Comparison of ENCODE assay signal across 9 mouse cellular contexts in genomic region chr9:118915290-118915689, GRCm38 (mm10). TPM values are rescaled to one million over a fixed set of nuclear protein-coding genes. Genes with fewer than 3 reads are reported as not detected.
A peak's percentile ranks its signal among the peaks of the same experiment; 100 is the strongest.
DNase-seq lines count a peak whose midpoint lies in the region; ATAC-seq and TF ChIP-seq lines count a peak whose summit lies in the region.
"Had no signal": no experiment of that assay in that cellular context is flagged by ENCODE, and none has a peak within 500 bp of the region (broad histone marks: within the 10 kb centered on the region; RNA-seq: fewer than 3 reads in every experiment).

No protein-coding gene starts in this region.

- no peak for TF ChIP-seq POLR2A in testis, adult 2 months (IDR thresholded peaks at IDR 0.05; ENCODE audit: control insufficient read depth, low read depth, low read length)
- no peak for TF ChIP-seq POLR2A in limb, embryonic 14.5 days (IDR thresholded peaks at IDR 0.05; ENCODE audit: borderline replicate concordance, extremely low read depth, insufficient read depth, insufficient read length)

- H3K4me1 ChIP-seq in testis, adult 2 months (ENCODE audit: control insufficient read depth, insufficient read depth, low read length), result no peaks in the 10 kb centered on the region
- peaks cover 6% of the 10 kb centered on the region; the same call in 1 of the 2 replicates for H3K4me1 ChIP-seq in limb, embryonic 14.5 days (ENCODE audit: control insufficient read depth, insufficient read depth, low read length)
- H3K4me1 ChIP-seq: heart, embryonic 15.5 days had no signal

- H3K4me2 ChIP-seq in limb, embryonic 14.5 days (replicated peaks; ENCODE audit: low read depth, low read length, severe bottlenecking), result no peak overlapping the region
- H3K4me2 ChIP-seq: heart, embryonic 15.5 days had no signal

- H3K9me3 ChIP-seq in limb, embryonic 14.5 days (ENCODE audit: control insufficient read depth, low read length), result no peaks in the 10 kb centered on the region
- H3K9me3 ChIP-seq: heart, embryonic 15.5 days had no signal

- no peak for DNase-seq in gastrocnemius, adult 2 months
- no peak for DNase-seq in gastrocnemius, postnatal 14 days
- DNase-seq in testis, postnatal 14 days (ENCODE audit: low spot score), result no peak
- DNase-seq in limb, embryonic 14.5 days (ENCODE audit: low spot score), result peak; percentile 52
- no peak for DNase-seq in heart, postnatal 36 days

- intact Hi-C loops in gastrocnemius, adult 2 months (cut with DNase I), result no loop called here
- intact Hi-C loops in gastrocnemius, postnatal 14 days (cut with DNase I; ENCODE audit: low total_unique reads), result no loop called here
- intact Hi-C loops in heart, postnatal 36 days (cut with DNase I), result loop anchor here (10.0 kb wide), 1 partner anchor 980 kb away; the partner anchor contains the start of gene Wdr48

- H3K9ac ChIP-seq in limb, embryonic 14.5 days (ENCODE audit: low read depth, low read length, severe bottlenecking), result no peak overlapping the region
- H3K9ac ChIP-seq: heart, embryonic 15.5 days had no signal

- WGBS in limb, embryonic 14.5 days, result 57% methylated on average over 5 of the region's 5 CpGs

- no peaks in the 10 kb centered on the region for H3K27me3 ChIP-seq in testis, adult 2 months (ENCODE audit: control insufficient read depth, insufficient read depth, low read length)
- no peaks in the 10 kb centered on the region for H3K27me3 ChIP-seq in limb, embryonic 14.5 days (ENCODE audit: control insufficient read depth, insufficient read depth, low read length)
- H3K27me3 ChIP-seq: heart, embryonic 15.5 days had no signal

- TF ChIP-seq CTCF in gastrocnemius, adult 2 months (IDR thresholded peaks at IDR 0.05), result peak; percentile 69
- TF ChIP-seq CTCF in testis, adult 2 months (IDR thresholded peaks at IDR 0.05; ENCODE audit: control insufficient read depth, insufficient read depth, insufficient replicate concordance, low read depth, low read length), result peak; percentile 61; the same call in 1 of the 2 replicates

- no peak overlapping the region for H3K27ac ChIP-seq in gastrocnemius, adult 2 months
- no peak overlapping the region for H3K27ac ChIP-seq in testis, adult 2 months (ENCODE audit: control insufficient read depth, insufficient read depth, low read depth, low read length)
- no peak overlapping the region for H3K27ac ChIP-seq in limb, embryonic 14.5 days (replicated peaks; ENCODE audit: low read depth, low read length)
- H3K27ac ChIP-seq: heart, embryonic 15.5 days had no signal

- ATAC-seq in limb, embryonic 14.5 days (ENCODE audit: low FRiP score, low read depth), result no peak
- no peak for ATAC-seq in erythroid progenitor cell, adult 5-6 weeks (replicated peaks; ENCODE audit: low FRiP score, poor library complexity, severe bottlenecking)
- ATAC-seq in activated CD4-positive, CD25-positive, alpha-beta regulatory T cell, adult 4 months, result no peak

- H3K36me3 ChIP-seq in testis, adult 2 months (ENCODE audit: control insufficient read depth, insufficient read depth, low read length), result no peaks in the 10 kb centered on the region
- H3K36me3 ChIP-seq in limb, embryonic 14.5 days (ENCODE audit: control insufficient read depth, insufficient read depth, low read length), result no peaks in the 10 kb centered on the region
- H3K36me3 ChIP-seq: heart, embryonic 15.5 days had no signal

- no peak overlapping the region for H3K4me3 ChIP-seq in gastrocnemius, adult 2 months
- H3K4me3 ChIP-seq in testis, adult 2 months (ENCODE audit: control insufficient read depth, low read depth, low read length), result no peak overlapping the region
- H3K4me3 ChIP-seq in limb, embryonic 14.5 days (replicated peaks; ENCODE audit: low read length), result no peak overlapping the region
- H3K4me3 ChIP-seq: heart, embryonic 15.5 days had no signal

RNA-seq across cellular contexts. Expression of gene Ctdspl, which starts 11.0 kb away (rescaled TPM):
- 1 to 10 TPM; 3.5 to 5.9 TPM for total RNA-seq in gastrocnemius, adult 2 months (2021)
- 10 to 100 TPM in 1 of 2 experiments, 1 to 10 TPM in 1; 8.2 to 10.0 TPM for total RNA-seq in gastrocnemius, postnatal 14 days (2021)
- polyA plus RNA-seq in testis, adult 2 months (2012; rRNA removed), result 7.8 and 8.1 TPM in 2 replicates
- 38.0 and 43.5 TPM in 2 replicates for polyA plus RNA-seq in limb, embryonic 14.5 days (2012; rRNA removed)
- polyA plus RNA-seq in limb, embryonic 14.5 days (2014; fragmentation: Nextera tagmentation; extraction: Ambion mirVana), result 23.8 and 28.6 TPM in 2 replicates
- 0.72 and 4.2 TPM in 2 replicates for total RNA-seq in erythroid progenitor cell, adult 5-6 weeks (2015; ENCODE audit: low replicate concordance)
- 0.38 and 2.2 TPM in 2 replicates for total RNA-seq in erythroid progenitor cell, adult 5-6 weeks (2017; ENCODE audit: low replicate concordance)
- total RNA-seq in heart, postnatal 36 days (2021), result 10 to 100 TPM; 11.2 to 11.3 TPM
- 1 to 10 TPM; 1.0 to 1.2 TPM for polyA plus RNA-seq in activated CD4-positive, CD25-positive, alpha-beta regulatory T cell, adult 4 months (2017; shearing (Covaris generic))
